Mouse (Mus musculus) left cerebral cortex, adult 2 months (tissue): ENCODE data around the gene Vmn2r100. TPM values are rescaled to one million over a fixed set of nuclear protein-coding genes. Genes with fewer than 3 reads are reported as not detected.

ENCODE experiments used
- DNase-seq, 2 experiments: peaks; one replicate each; pipeline ENCODE4 v3.0.0; 2021 to 2022; ENCODE audit warnings: low spot score in 2 of 2, mixed read lengths in 1 of 2; ENCODE audit errors: extremely low spot score in 1 of 2
- H3K27ac ChIP-seq: fragments of 200-600 bp; 2 replicates; pipeline ENCODE4 v1.8.1; 2022
- H3K4me3 ChIP-seq: fragments of 200-600 bp; 2 replicates; pipeline ENCODE4 v1.8.1; 2022
- CTCF ChIP-seq: fragments of 200-600 bp; IDR thresholded peaks from 2 replicates; pipeline ENCODE4 v1.8.1; 2022; ENCODE audit warnings: antibody characterized with exemption, mild to moderate bottlenecking, moderate library complexity
- intact Hi-C: fragments of 180-260 bp; cut with DNase I; formaldehyde crosslinking; loops from one replicate; pipeline ENCODE4 v1.15.1; 2025
- long read RNA-seq, 2 experiments: library from polyadenylated mRNA; stranded (forward); transcript quantifications; one replicate each; pipeline ENCODE4 v2.0.0; 2021; ENCODE audit warnings: borderline mapping rate in 2 of 2
- total RNA-seq, 2 experiments: library from RNA; stranded (reverse); gene quantifications; 2 replicates each; pipeline ENCODE4 v1.2.3; 2021

Gene Vmn2r100
- total RNA-seq, result not detected
- long read RNA-seq, experiment 1, result 0 reads
- long read RNA-seq, experiment 2, result 0 reads

DNA sequence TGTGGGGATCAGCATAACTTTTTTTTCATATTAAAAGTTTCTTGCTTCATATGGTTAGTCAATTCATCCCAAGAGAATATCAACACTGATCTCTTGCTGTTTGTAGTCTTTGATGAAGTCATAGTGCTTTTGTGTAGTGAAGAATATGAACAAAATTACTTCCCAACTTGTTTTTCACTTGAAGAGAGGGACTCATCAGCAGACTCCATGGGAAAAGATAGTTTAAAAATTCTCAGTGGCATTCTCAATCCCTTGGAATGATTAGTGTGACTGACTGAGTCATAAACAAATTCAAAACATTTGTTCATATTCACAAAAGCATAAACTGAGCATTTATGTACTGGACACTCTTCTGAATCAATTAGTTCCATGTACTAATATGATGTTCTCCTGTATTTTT lies at the start of gene Vmn2r100:
Vmn2r100 (plus strand) TSS at position 301 of the 400 bp plus-strand sequence.
- DNase-seq, result no peak
- no peak for TF ChIP-seq CTCF

DNA sequence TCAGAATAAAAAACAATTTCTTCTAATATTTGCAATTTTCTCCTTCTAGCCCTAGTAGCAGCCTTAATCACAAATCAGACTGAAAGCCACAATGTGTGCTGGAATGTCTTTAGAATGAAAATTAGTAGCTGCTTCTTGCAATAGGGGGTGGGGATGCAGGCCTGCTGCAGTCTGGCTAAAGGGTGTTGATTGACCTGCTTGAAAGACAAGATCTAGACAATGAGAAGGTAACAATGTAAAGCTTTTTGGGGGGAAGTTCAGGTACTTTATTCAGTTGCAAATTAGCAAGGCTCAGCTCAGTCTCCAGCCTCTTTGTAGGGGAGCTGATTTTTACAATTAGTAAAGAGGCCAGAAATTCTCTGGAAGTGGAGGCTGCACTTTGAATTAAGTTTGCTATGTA lies 21.7 kb upstream of the Vmn2r100 start:
- TF ChIP-seq CTCF, result no peak
- DNase-seq, result no peak
- intact Hi-C loops, result no loop called here
- no peak overlapping the region for H3K27ac ChIP-seq
- no peak overlapping the region for H3K4me3 ChIP-seq

More for the DNA sequence above, at the start of gene Vmn2r100:
- no peak within 1 kb of the TSS for H3K4me3 ChIP-seq
- intact Hi-C loops, result no loop called here
- no peak within 1 kb of the TSS for H3K27ac ChIP-seq

DNA sequence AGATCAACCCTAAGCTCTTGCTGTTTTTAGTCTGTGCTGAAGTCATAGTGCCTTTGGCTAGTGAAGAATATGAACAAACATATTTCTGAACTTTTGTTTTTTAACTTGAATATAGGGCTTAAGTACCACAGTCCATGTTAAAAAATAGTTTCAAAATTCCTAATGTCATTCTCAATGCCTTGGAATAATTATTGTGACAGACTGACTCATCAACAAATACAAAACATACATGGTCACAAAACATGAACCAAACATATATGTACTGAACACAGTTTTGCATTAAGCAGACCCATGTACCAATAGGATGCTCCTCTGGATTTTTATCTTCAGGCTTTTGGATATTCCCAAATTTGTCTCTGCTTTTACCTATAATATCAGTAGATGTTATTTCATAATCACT lies 72.4 kb downstream of the Vmn2r100 start, which contains the start of gene Vmn2r101:
Vmn2r101 (plus strand) TSS at position 301 of the 400 bp plus-strand sequence.
- H3K4me3 ChIP-seq, result no peak within 1 kb of the TSS
- H3K27ac ChIP-seq, result no peak within 1 kb of the TSS
- no peak for DNase-seq
- intact Hi-C loops, result no loop called here
- TF ChIP-seq CTCF, result no peak

Other genes starting within 250 kb of the Vmn2r100 start
- gene Vmn2r99, start 142.8 kb upstream of the Vmn2r100 start, total RNA-seq, result not detected
- gene Vmn2r101, start 72.5 kb downstream of the Vmn2r100 start, total RNA-seq, result not detected
- gene Vmn2r102, start 155.6 kb downstream of the Vmn2r100 start, total RNA-seq, result not detected